In the genomic region with DNA sequence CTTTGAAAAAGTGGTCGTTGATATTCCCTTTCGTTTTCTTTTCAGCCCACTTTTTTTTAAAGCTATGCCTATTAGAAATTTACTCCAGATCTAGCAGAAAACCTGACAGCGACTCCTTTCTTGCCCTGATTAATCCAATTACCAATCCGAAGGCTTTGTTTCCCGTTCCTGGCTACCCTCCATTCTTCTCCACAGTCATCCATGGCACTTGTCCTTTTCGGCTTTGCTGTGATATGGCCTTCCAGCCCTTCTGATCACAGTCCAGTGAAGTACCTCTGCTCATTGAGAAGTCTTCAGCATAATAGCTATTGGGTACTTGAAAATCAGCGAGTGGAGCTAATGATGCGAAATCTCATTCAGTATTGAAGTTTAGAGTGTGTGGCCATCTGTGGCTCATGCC, we compare ENCODE assay signal across 18 mouse cellular contexts.
"Had no signal": no experiment of that assay in that cellular context is flagged by ENCODE, and none has a peak within 500 bp of the region (broad histone marks: within the 10 kb centered on the region; RNA-seq: fewer than 3 reads in every experiment).

No protein-coding gene starts in this region.

- H3K4me2 ChIP-seq: limb, embryonic 12.5 days; limb, embryonic 15.5 days; liver, embryonic 11.5 days; lung, embryonic 14.5 days; neural tube, embryonic 13.5 days; stomach, embryonic 15.5 days had no signal

- H3K9ac ChIP-seq: limb, embryonic 12.5 days; limb, embryonic 15.5 days; liver, embryonic 14.5 days; liver, postnatal 0 days; lung, embryonic 14.5 days; neural tube, embryonic 13.5 days; stomach, embryonic 15.5 days had no signal

- DNase-seq: kidney, adult 18-20 months; kidney, adult 9 months; kidney, postnatal 14 days; kidney, postnatal 4 days; left cerebral cortex, postnatal 4 days; liver, postnatal 0 days; lung, embryonic 14.5 days; right cerebral cortex, postnatal 25 days; spleen, adult 18-20 months; thymus, postnatal 25 days had no signal

- H3K9me3 ChIP-seq: limb, embryonic 12.5 days; limb, embryonic 15.5 days; neural tube, embryonic 13.5 days; stomach, embryonic 15.5 days had no signal

- H3K27me3 ChIP-seq: limb, embryonic 12.5 days; limb, embryonic 15.5 days; neural tube, embryonic 13.5 days; stomach, embryonic 15.5 days had no signal

- H3K4me1 ChIP-seq: limb, embryonic 12.5 days; limb, embryonic 15.5 days; neural tube, embryonic 13.5 days; stomach, embryonic 15.5 days had no signal

- H3K36me3 ChIP-seq: limb, embryonic 12.5 days; limb, embryonic 15.5 days; neural tube, embryonic 13.5 days; stomach, embryonic 15.5 days had no signal

- ATAC-seq: liver, postnatal 0 days; lung, postnatal 0 days had no signal

- H3K27ac ChIP-seq: limb, embryonic 12.5 days; limb, embryonic 15.5 days; liver, embryonic 14.5 days; macrophage; neural tube, embryonic 13.5 days; stomach, embryonic 15.5 days had no signal

- H3K4me3 ChIP-seq: limb, embryonic 12.5 days; limb, embryonic 15.5 days; neural tube, embryonic 13.5 days; stomach, embryonic 15.5 days had no signal
